Mouse (Mus musculus) spleen, adult 2 months (tissue): ENCODE data around the gene Vps36. TPM values are rescaled to one million over a fixed set of nuclear protein-coding genes. Genes with fewer than 3 reads are reported as not detected.

Experiments
- DNase-seq, 2 experiments: peaks; one replicate each; pipeline versions ENCODE4 v3.0.0 to v3.0.0-alpha.2; 2012 to 2021; ENCODE audit warnings: low spot score in 2 of 2, low read depth in 1 of 2
- H3K27ac ChIP-seq: fragments of 200-500 bp; 2 replicates; pipeline ENCODE4 v1.5.1; 2012; ENCODE audit warnings: low read length, inconsistent platforms; ENCODE audit not compliant: insufficient read depth
- H3K27me3 ChIP-seq: fragments of 200-500 bp; 2 replicates; pipeline ENCODE4 v1.6.1; 2012; ENCODE audit warnings: mild to moderate bottlenecking, moderate library complexity, low read length, inconsistent platforms; ENCODE audit not compliant: control insufficient read depth, insufficient read depth
- H3K36me3 ChIP-seq: fragments of 200-500 bp; 2 replicates; pipeline ENCODE4 v1.6.1; 2012; ENCODE audit warnings: mild to moderate bottlenecking, low read length, inconsistent platforms; ENCODE audit not compliant: control insufficient read depth, insufficient read depth
- H3K4me1 ChIP-seq: fragments of 200-500 bp; 2 replicates; pipeline ENCODE4 v1.6.1; 2011; ENCODE audit warnings: inconsistent platforms; ENCODE audit not compliant: control insufficient read depth, insufficient read depth, insufficient read length
- H3K4me3 ChIP-seq: fragments of 200-500 bp; 2 replicates; pipeline ENCODE4 v1.5.1; 2011; ENCODE audit warnings: mild to moderate bottlenecking, inconsistent platforms; ENCODE audit not compliant: insufficient read depth, insufficient read length; ENCODE audit errors: extremely low read depth
- CTCF ChIP-seq: fragments of 200-500 bp; IDR thresholded peaks from 2 replicates; pipeline ENCODE4 v1.5.1; 2011; ENCODE audit warnings: mild to moderate bottlenecking, inconsistent platforms; ENCODE audit not compliant: insufficient read depth, insufficient read length, insufficient replicate concordance; ENCODE audit errors: extremely low read depth
- POLR2A ChIP-seq: fragments of 200-500 bp; IDR thresholded peaks from 2 replicates; pipeline ENCODE4 v1.6.1; 2011; ENCODE audit warnings: low read depth, low read length, inconsistent platforms
- WGBS: fragments of 180-500 bp; shearing (Covaris S2); methylation state at CpG from one replicate; pipeline ENCODE4 v1.1.7; 2018; 5-methylcytosine and 5-hydroxymethylcytosine counted together
- polyA plus RNA-seq: library from polyadenylated mRNA; depleted of rRNA; stranded (reverse); fragments of >200 nt; gene quantifications from 2 replicates; pipeline ENCODE4 v1.2.3, GENCODE M21; 2012

The Vps36 gene
- polyA plus RNA-seq, 1 experiment = 5.2 TPM

GRCm38 (mm10) chr8:22150345-22150663, 42.3 kb upstream of the Vps36 start:
- TF ChIP-seq POLR2A (no peak), CTCF (no peak)
- H3K36me3 ChIP-seq = peaks cover 4% of the 10 kb centered on the region; the same call in 1 of the 2 replicates

GRCm38 (mm10) chr8:22162206-22162605, 30.4 kb upstream of the Vps36 start:
- H3K4me3 ChIP-seq = no peak overlapping the region
- H3K4me1 ChIP-seq = 0 out of 2 replicates have a peak, but pooled peaks cover 4% of the 10 kb centered on the region
- WGBS = 92% methylated on average over 8 of the region's 8 CpGs
- TF ChIP-seq CTCF (no peak), POLR2A (no peak)
- DNase-seq = no peak
- H3K36me3 ChIP-seq = no peaks in the 10 kb centered on the region
- H3K27ac ChIP-seq = no peak overlapping the region
- H3K27me3 ChIP-seq = no peaks in the 10 kb centered on the region

More at GRCm38 (mm10) chr8:22150345-22150663, 42.3 kb upstream of the Vps36 start:
- Histone ChIP-seq H3K27me3 (no peaks in the 10 kb centered on the region), H3K27ac (no peak overlapping the region), H3K4me1 (no peaks in the 10 kb centered on the region), H3K4me3 (no peak overlapping the region)
- no peak for DNase-seq
- 89% methylated on average over 3 of the region's 3 CpGs for WGBS

GRCm38 (mm10) chr8:22164431-22164830, 28.2 kb upstream of the Vps36 start:
- no peaks in the 10 kb centered on the region for H3K36me3 ChIP-seq
- H3K27me3 ChIP-seq = no peaks in the 10 kb centered on the region
- H3K27ac ChIP-seq = no peak overlapping the region
- 90% methylated on average over 10 of the region's 10 CpGs for WGBS
- 0 out of 2 replicates have a peak, but pooled peaks cover 4% of the 10 kb centered on the region for H3K4me1 ChIP-seq
- TF ChIP-seq POLR2A (no peak), CTCF (no peak)
- DNase-seq = no peak
- H3K4me3 ChIP-seq = no peak overlapping the region

- Histone ChIP-seq H3K4me1 (0 out of 2 replicates have a peak, but pooled peaks cover 4% of the 10 kb centered on the region), H3K27ac (no peak overlapping the region)
- no peak for DNase-seq
Measured at GRCm38 (mm10) chr8:22165251-22166079, 27.1 kb upstream of the Vps36 start.

GRCm38 (mm10) chr8:22166080-22166603, 26.5 kb upstream of the Vps36 start, which contains the start of gene Nek3:
TSS of gene Nek3 (minus strand) at chr8:22166435.
- H3K36me3 ChIP-seq = no peaks in the 10 kb centered on the region
- H3K27me3 ChIP-seq = no peaks in the 10 kb centered on the region
- H3K4me1 ChIP-seq = 0 out of 2 replicates have a peak, but pooled peaks cover 4% of the 10 kb centered on the region
- H3K4me3 ChIP-seq = peak within 1 kb of the TSS; percentile 64
- peak within 1 kb of the TSS; percentile 43; the same call in 1 of the 2 replicates for H3K27ac ChIP-seq
- no peak for TF ChIP-seq POLR2A
- peak; percentile 28; the same call in 1 of the 2 replicates for TF ChIP-seq CTCF
- under 1% methylated on average over 43 of the region's 43 CpGs for WGBS
- peak; percentile 75 to 90 for DNase-seq

More at GRCm38 (mm10) chr8:22165251-22166079, 27.1 kb upstream of the Vps36 start:
- Histone ChIP-seq H3K36me3 (no peaks in the 10 kb centered on the region), H3K4me3 (peak overlapping the region; percentile 64), H3K27me3 (no peaks in the 10 kb centered on the region)
- WGBS = 49% methylated on average over 10 of the region's 10 CpGs
- TF ChIP-seq CTCF (no peak), POLR2A (no peak)

GRCm38 (mm10) chr8:22169167-22169566, 23.4 kb upstream of the Vps36 start:
- Histone ChIP-seq H3K27ac (no peak overlapping the region), H3K4me1 (0 out of 2 replicates have a peak, but pooled peaks cover 4% of the 10 kb centered on the region), H3K27me3 (no peaks in the 10 kb centered on the region), H3K36me3 (no peaks in the 10 kb centered on the region), H3K4me3 (no peak overlapping the region)
- no peak for TF ChIP-seq CTCF
- no peak for TF ChIP-seq POLR2A
- no peak for DNase-seq
- 92% methylated on average over 5 of the region's 5 CpGs for WGBS
